Mouse (Mus musculus): ENCODE data around the gene Dnajc27.

Dnajc27 gene

GRCm38 (mm10) chr12:4107383-4107782 is 25.0 kb downstream of the Dnajc27 start:
- DNase-seq, result peak; percentile 71

GRCm38 (mm10) chr12:4116132-4116531 is 33.7 kb downstream of the Dnajc27 start:
- no peak for DNase-seq

GRCm38 (mm10) chr12:4117136-4117535 is 34.8 kb downstream of the Dnajc27 start:
- DNase-seq, result no peak

- DNase-seq, result no peak
These were observed 35.2 kb downstream of the Dnajc27 start for GRCm38 (mm10) chr12:4117579-4117978.

GRCm38 (mm10) chr12:4127346-4127745 is 45.0 kb downstream of the Dnajc27 start:
- DNase-seq, result no peak

GRCm38 (mm10) chr12:4132941-4133846 is 50.8 kb downstream of the Dnajc27 start, which contains the start of gene Adcy3:
Gene Adcy3, plus strand, starts transcription at chr12:4133103.
- peak; percentile 71 for DNase-seq

- DNase-seq, result peak; percentile 32
These were observed 51.4 kb downstream of the Dnajc27 start for GRCm38 (mm10) chr12:4133847-4134212.

- DNase-seq, result no peak
These were observed 60.8 kb downstream of the Dnajc27 start for GRCm38 (mm10) chr12:4143179-4143578.

- DNase-seq, result no peak
These were observed 68.6 kb downstream of the Dnajc27 start for GRCm38 (mm10) chr12:4150936-4151335.

- no peak for DNase-seq
These were observed 69.6 kb downstream of the Dnajc27 start for GRCm38 (mm10) chr12:4151969-4152368.

GRCm38 (mm10) chr12:4157466-4157865 is 75.1 kb downstream of the Dnajc27 start:
- peak; percentile 84 for DNase-seq

GRCm38 (mm10) chr12:4158179-4158578 is 75.8 kb downstream of the Dnajc27 start:
- DNase-seq, result no peak

- no peak for DNase-seq
These were observed 76.7 kb downstream of the Dnajc27 start for GRCm38 (mm10) chr12:4158868-4159632.

Measured in cerebellum, adult 11 months (tissue).